Mouse (Mus musculus) kidney, adult 18-20 months (tissue): ENCODE measurements around the gene Atp5s.

ENCODE experiments used
- DNase-seq: peaks from one replicate; pipeline ENCODE4 v3.0.0; 2021

Gene Atp5s

GRCm38 (mm10) chr12:69733518-69733917 lies 8.8 kb downstream of the Atp5s start:
- no peak for DNase-seq

GRCm38 (mm10) chr12:69733923-69734322 lies 9.2 kb downstream of the Atp5s start:
- no peak for DNase-seq

- no peak for DNase-seq
These were observed 17.2 kb downstream of the Atp5s start for GRCm38 (mm10) chr12:69741965-69742364.

GRCm38 (mm10) chr12:69744138-69744537 lies 19.4 kb downstream of the Atp5s start:
- no peak for DNase-seq

GRCm38 (mm10) chr12:69751864-69752341 lies 27.2 kb downstream of the Atp5s start:
- DNase-seq = peak; percentile 34

GRCm38 (mm10) chr12:69753936-69754335 lies 29.2 kb downstream of the Atp5s start:
- DNase-seq = no peak

GRCm38 (mm10) chr12:69756015-69756414 lies 31.3 kb downstream of the Atp5s start:
- no peak for DNase-seq

- peak; percentile 83 for DNase-seq
These were observed 32.8 kb downstream of the Atp5s start for GRCm38 (mm10) chr12:69757418-69758141.

GRCm38 (mm10) chr12:69758221-69759185 lies 33.8 kb downstream of the Atp5s start:
- DNase-seq = peak; percentile 52

- no peak for DNase-seq
These were observed 34.6 kb downstream of the Atp5s start for GRCm38 (mm10) chr12:69759267-69759885.

GRCm38 (mm10) chr12:69760014-69760413 lies 35.3 kb downstream of the Atp5s start:
- no peak for DNase-seq

GRCm38 (mm10) chr12:69760743-69761406 lies 36.1 kb downstream of the Atp5s start:
- no peak for DNase-seq

- DNase-seq = no peak
These were observed 36.9 kb downstream of the Atp5s start for GRCm38 (mm10) chr12:69761603-69762002.

- DNase-seq = no peak
These were observed 40.8 kb downstream of the Atp5s start for GRCm38 (mm10) chr12:69765543-69765942.

GRCm38 (mm10) chr12:69766185-69766904 lies 41.6 kb downstream of the Atp5s start:
- peak; percentile 67 for DNase-seq

- no peak for DNase-seq
These were observed 42.9 kb downstream of the Atp5s start for GRCm38 (mm10) chr12:69767476-69768258.

- DNase-seq = no peak
These were observed 44.1 kb downstream of the Atp5s start for GRCm38 (mm10) chr12:69768841-69769240.

GRCm38 (mm10) chr12:69776607-69777340 lies 52.0 kb downstream of the Atp5s start:
- DNase-seq = peak; percentile 72

- no peak for DNase-seq
These were observed 52.6 kb downstream of the Atp5s start for GRCm38 (mm10) chr12:69777341-69777730.

- no peak for DNase-seq
These were observed 53.2 kb downstream of the Atp5s start for GRCm38 (mm10) chr12:69777957-69778356.
